Mouse (Mus musculus): Measurements from ENCODE around the gene Maco1. TPM values are rescaled to one million over a fixed set of nuclear protein-coding genes. Genes with fewer than 3 reads are reported as not detected.
"Not testable (repeated sequence)": the region's sequence is repeated elsewhere in the genome, so short reads cannot be mapped to it uniquely, and the experiment has no call there.

Gene Maco1
- total RNA-seq, 2 experiments from 2014 or later, result 14.7 to 17.0 TPM

DNA sequence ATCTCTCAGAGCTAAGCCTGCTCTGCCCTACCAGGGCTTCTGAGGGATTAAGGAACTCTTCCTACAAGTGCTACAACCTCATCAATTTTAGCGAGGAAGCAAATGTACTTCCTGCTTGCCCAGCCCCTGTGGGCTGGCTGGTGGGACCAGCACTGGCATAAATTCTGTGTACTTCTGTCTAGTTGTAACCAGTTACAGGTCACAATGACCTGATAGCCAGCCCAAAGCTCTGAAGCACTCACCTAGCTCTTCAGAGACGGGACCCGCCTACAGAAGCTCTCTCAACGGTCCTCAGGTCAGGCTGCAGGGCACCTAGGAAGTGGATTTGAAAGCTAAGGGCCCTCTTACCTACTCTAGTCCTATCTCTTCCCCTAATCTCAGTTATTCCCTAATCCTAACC is 35.4 kb downstream of the Maco1 start:
- DNase-seq (ENCODE audit: low spot score), result no peak

DNA sequence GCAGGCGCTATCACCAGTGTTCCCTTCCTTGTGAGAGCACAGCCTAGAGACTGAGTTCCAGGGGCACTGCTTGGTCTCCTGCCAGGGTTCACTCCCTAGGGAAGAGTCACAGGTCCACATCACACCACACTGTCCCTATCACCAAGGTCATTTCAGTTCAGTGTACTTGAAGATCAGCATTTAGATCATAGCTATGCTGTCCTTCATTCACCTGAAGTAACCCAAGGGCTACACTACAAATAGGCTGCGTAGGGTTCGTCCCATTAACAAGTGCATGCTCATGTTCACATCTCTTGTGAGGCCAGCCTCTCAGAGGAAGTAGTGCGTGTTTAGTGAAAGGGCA is 38.9 kb downstream of the Maco1 start:
- DNase-seq (ENCODE audit: low spot score), result peak; percentile 51

GRCm38 (mm10) chr4:134813406-134814228 is 39.5 kb downstream of the Maco1 start:
- DNase-seq (ENCODE audit: low spot score), result no peak

DNA sequence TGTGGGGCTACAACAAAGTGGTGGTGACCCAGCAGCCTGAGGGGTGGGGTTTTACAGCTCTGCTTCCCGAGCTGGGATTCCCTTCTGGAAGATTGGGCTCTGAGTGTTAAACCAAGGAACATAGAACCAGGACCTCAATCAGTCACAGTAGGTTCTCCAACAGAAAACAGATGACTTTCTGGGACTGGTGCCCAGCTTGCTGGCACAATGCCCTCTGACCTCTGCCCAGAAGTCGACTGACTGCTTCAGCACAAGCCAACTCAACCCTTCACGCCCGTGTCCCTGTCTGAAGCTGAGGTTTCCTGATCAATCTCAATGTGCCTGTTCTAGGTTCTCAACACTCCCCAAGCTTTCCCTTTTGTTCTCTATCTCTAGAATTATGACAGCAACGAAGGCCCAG is 48.4 kb downstream of the Maco1 start:
- peak; percentile 93 for DNase-seq (ENCODE audit: low spot score)

DNA sequence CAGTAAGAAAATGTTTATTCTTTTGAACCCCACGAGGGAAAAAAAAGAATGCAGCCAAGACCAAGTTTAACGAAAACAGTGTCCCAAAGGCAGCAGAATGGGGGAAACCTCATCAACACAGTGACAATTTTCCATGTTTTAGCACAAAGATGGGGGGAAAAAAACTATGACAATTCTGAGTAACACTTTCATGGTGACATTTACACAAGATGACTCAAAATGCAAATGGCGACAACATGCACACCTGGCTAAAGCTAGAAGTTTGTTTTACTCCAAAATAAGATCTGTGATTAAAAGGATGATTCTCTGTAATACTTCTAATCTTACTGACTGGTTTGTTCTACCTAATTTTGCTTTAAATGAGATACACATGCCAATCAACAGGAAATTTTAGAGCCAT is 50.4 kb downstream of the Maco1 start:
- DNase-seq (ENCODE audit: low spot score), result no peak

GRCm38 (mm10) chr4:134802155-134802554 is 51.0 kb downstream of the Maco1 start:
- DNase-seq (ENCODE audit: low spot score), result no peak

DNA sequence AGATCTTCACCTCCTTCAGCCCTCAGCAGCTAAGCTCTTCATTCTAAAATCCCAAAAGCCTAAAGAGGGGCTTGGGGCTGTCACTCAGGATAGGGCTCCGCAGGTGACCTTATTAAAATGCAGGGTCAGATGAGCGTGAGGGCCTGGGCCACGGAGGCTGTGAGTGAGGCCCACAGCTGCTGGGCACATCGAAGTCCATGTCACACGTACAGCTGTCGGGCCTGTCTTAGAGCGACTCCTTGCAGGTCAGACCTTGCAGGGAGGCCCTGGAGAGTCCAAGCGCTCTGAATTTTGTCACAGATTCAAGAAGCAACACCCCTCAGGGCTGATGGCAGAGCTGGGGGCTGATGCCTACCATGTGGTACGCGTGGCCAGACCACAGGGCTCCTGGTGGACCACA is 52.5 kb downstream of the Maco1 start:
- DNase-seq (ENCODE audit: low spot score), result no peak

GRCm38 (mm10) chr4:134800098-134800497 is 53.0 kb downstream of the Maco1 start:
- no peak for DNase-seq (ENCODE audit: low spot score)

DNA sequence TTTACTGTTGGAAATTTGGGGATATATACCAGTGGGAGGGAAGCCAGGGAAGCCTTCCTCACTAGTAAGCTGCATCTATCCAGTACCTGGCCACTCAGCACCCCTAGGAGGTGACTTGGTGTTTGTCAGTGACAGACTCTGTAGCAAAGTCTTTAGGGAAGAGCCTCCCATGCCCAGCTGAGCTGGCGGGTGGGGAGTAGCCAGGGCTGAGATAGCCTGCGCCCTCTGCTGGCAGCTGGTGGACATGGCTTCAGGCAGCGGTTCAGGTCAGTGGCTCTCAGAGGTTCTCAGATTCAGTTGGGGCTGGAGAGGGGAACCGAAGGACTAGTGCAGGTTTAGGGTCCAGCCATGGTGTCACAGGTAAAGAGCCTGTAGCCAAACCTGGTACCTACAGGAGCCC is 53.9 kb downstream of the Maco1 start:
- DNase-seq (ENCODE audit: low spot score), result peak; percentile 64

DNA sequence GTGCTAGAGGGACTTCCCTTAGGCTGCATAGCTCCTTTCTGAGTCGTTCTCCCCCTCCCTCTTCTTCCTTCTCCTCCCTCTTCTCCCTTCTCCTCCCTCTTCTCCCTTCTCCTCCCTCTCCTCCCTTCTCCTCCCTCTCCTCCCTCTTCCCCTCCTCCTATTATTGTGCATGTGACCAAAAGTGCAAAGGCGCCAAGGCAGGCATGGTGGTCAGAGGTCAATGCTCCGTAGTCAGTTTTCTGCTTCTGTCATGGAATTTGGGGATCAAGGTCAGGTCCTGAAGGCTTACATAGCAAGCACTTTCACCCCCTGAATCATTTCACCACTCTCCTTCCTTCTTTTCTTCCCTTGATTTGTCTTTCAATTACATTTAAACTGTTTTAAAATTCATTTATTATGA is 54.3 kb downstream of the Maco1 start:
- no peak for DNase-seq (ENCODE audit: low spot score)

DNA sequence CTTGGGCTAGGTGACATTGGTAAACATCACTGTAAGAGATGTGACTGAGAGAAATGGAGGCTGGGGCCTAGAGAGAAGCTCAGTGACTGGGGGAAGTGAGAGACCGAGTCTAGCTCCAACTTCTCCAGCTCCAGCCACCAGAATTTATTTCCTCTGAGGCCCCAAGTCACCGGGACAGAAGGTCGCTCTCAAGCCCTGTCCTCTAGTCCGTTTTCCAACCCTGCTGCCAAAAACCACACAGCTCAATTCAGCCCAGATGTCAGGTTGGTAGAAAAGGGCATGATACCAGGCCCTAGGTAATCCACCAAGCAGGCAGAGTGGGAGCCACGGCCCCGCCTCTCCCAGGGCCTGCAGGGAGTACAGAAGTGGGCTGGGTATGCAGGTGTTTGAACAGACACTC is 55.5 kb downstream of the Maco1 start:
- DNase-seq (ENCODE audit: low spot score), result no peak

DNA sequence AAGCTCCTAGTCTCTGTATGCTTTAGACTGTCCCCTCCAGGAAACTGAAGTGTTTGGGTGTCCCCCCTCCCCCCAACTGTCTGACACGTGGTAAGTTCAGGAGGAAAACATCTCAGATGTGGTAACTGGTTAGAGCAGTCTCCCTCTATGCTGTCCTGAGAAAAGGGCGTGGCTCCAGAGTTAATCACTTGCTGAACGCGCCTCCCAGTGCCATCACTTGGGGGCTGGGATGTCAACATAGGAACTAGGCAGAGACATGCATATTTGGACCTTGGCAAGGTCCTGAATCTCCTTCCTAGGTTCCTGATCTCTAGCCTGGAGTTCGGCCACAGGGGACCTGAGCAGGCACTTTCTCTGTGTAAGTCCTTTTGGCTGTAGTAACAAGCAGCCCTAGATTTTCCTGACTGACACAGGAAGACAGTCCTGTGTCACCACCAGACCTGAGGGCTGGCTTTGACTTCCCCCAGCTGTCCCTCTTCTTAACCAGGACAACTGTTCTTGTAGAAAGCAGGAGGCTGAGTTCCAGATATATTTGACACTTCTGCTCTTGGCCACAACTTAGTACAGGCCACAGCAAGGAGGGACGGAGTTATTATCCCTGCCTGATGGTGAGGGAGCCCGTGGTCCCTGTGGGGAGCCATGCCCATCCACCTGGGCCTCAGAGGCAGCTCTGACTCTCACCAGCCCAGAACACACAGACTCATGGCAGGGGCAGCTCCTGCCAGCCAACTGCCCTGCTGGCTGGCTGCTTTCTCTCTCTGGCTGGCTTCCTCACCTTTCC is 56.4 kb downstream of the Maco1 start:
- no peak for DNase-seq (ENCODE audit: low spot score)

DNA sequence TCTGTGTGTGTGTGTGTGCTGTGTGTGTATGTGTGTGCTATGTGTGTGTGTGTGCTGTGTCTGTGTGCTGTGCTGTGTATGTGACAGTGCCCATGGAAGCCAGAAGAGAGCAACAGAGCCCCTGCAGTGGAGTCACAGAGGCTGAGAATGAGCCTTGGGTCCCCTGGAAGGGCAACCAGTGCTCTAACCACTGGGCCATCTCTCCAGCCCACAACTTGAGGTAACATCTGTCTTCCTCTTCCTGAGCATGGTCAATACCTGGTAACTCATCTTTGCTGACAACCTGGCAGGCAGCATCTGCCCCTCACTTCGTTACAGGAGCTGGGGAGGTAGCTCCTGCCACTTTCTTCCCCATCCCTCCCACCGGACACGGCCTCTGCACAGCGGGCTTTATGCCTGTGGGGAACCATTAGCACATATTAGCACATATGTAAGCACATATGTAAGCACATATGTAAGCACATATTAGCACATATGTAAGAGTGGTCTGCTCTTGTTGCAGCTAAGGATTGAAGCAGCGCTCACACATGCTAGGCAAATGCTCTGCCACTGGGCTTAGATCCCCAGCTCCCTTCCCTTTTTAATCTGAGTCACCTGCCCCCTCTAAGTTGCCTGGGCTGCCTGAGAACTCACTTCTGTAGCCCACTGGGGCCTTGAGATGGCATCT is 57.2 kb downstream of the Maco1 start:
- DNase-seq (ENCODE audit: low spot score), result no peak

- not testable (repeated sequence) for DNase-seq (ENCODE audit: low spot score)
These were observed 58.2 kb downstream of the Maco1 start for GRCm38 (mm10) chr4:134794959-134795358.

- peak; percentile 38 for DNase-seq (ENCODE audit: low spot score)
These were observed 59.8 kb downstream of the Maco1 start for GRCm38 (mm10) chr4:134793213-134793956.

GRCm38 (mm10) chr4:134791731-134792130 is 61.4 kb downstream of the Maco1 start:
- no peak for DNase-seq (ENCODE audit: low spot score)

GRCm38 (mm10) chr4:134786946-134787345 is 66.2 kb downstream of the Maco1 start:
- DNase-seq (ENCODE audit: low spot score), result no peak

DNA sequence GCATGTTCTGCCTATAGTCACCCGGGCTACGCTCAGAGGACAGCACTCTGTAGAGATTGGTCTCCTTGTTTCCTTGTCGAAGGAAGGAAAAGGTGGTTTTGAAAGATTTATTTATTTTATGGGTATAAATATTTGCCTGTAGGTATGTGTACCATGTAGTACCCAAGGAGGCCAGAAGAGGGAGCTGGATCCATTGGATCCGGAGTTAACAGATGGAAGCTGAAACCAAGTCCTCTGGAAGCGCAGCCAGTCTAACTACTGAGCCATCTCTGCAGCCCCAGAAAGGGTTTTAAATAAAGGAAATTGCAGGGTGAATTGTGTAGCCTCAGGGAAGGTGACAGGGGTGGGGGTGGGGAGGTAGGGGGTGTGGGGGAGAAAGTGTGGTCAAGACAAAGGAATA is 68.4 kb downstream of the Maco1 start:
- no peak for DNase-seq (ENCODE audit: low spot score)

DNA sequence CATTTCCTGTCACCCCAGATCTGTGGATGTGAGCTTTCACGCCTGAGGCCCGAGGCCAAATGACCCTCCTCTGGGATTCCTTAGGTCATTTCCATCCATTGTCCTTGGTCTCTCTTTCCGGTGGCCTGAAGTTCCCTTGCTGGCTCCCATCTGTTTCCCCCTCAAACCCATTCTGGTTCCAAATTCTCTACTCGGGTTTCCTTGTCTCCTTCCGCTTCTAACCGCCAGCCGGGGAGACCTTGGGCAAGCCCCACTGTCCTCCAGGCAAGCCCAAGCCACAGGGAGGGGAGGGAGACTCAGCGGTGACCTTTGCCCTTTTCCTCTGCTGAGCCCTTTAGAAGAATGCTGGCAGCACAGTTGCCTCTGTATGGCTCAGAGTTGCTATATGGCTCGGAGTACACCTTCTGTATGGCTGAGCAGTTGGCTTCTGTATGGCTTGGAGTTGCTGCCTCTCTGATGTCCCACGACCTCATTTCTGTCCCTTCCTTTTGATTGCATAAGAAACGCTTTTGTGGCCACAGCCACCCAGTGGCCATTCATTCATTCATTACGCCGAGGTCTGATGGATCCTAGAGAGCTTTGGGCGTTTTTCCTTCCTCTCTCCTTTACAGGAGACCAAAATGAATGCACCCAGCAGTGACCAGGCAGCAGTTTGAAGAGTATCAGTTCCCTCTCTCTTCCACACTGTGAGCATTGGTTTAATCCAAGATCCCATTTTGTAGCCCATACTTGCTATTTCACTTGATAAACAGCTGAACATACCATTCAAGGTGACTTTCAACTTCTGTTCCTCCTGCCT is 73.8 kb downstream of the Maco1 start:
- no peak for DNase-seq (ENCODE audit: low spot score)

DNA sequence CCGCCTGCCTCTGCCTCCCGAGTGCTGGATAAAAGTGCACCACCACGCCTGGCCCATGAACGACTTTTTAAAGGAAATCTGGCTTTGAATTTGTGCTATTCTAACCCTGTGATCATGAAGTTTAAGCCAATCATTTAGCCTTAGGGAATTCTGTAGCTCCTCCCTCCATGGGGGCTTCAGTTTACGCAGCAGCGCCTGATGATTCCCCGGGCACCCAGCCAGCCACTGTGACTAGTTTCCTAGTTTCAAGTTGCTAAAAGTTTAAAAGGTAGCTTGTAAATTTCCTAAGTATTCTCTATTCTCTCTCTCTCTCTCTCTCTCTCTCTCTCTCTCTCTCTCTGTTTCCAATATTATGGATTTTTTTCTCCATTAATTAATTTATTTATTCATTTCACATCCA is 76.9 kb downstream of the Maco1 start:
- DNase-seq (ENCODE audit: low spot score), result no peak

Data from gastrocnemius, adult 18-20 months (tissue).